Mouse (Mus musculus): ENCODE results near the gene Trpm4. TPM values are rescaled to one million over a fixed set of nuclear protein-coding genes. Genes with fewer than 3 reads are reported as not detected.
A peak's percentile ranks its signal among the peaks of the same experiment; 100 is the strongest.

Trpm4 gene
- total RNA-seq, 4 experiments from 2014 or later = 16.0 to 25.6 (median 19.4) TPM

DNA sequence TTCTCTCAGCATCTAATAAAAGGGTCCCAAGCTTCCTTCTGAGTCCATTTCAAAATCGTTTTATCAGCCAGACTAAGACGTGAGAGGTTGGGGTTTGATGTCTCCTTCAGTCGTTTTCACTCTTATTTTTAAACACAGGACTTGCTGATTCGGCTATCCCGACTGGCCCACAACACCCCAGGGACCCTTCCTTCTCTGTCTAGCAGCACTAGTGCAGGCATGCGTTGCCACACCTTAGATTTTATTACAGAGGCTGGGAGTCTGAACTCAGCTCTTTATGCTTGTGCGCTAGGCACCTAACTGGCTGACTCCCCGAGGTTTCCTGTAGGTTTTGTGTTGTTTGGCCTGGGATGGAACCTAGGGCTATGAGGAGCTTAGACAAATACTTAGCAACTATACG is 20.1 kb downstream of the Trpm4 start:
- no peak for DNase-seq (ENCODE audit: low spot score in 2 of 2)

- DNase-seq (ENCODE audit: low spot score in 2 of 2) = no peak
Observed at GRCm38 (mm10) chr7:45312686-45313453, 20.7 kb downstream of the Trpm4 start.

DNA sequence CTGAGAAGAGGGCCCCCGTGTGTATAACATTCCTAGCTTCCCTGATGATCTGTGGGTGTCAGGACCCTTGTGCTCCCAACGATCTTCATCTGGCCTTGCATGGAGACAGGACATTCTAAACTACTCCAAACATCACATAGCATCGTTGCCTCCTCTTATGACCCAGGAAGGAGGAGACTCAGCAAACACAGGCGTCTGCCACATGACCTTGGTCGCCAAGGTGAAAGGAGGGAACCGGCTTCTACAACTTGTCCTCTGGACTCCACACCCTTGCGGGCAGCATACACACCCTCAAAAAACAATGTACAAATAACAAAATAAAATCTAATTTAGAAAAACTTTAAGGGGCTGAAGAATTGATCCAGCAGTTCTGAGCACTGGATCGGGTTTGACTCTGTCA is 21.6 kb downstream of the Trpm4 start:
- no peak for DNase-seq (ENCODE audit: low spot score in 2 of 2)

- DNase-seq (ENCODE audit: low spot score in 2 of 2) = peak in 1 of 2 experiments; percentile 42
Observed at GRCm38 (mm10) chr7:45309455-45309854, 24.1 kb downstream of the Trpm4 start.

- DNase-seq (ENCODE audit: low spot score in 2 of 2) = no peak
Observed at GRCm38 (mm10) chr7:45308551-45309240, 24.9 kb downstream of the Trpm4 start.

- DNase-seq (ENCODE audit: low spot score in 2 of 2) = peak; percentile 64 to 66
Observed at GRCm38 (mm10) chr7:45305275-45305674, 28.3 kb downstream of the Trpm4 start.

DNA sequence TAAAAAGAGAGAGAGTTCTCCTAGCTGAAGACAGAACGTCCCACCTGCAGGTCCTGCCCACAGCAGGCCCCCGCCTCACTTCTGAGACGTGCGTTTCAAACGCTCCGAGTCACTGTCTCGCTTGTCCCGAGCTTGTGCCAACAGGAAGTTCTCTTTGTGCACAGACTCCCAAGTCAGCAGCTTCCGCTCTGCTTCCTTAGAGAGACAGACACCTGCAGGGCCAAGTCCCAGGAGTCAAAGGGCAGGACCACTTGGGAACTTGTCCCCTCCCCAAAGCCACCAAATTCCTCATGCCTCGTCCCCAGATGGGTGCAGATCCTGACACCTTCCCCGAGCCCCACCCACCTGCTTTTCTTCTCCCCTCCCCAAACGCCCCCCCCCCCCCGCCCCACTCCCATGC is 28.7 kb downstream of the Trpm4 start:
- no peak for DNase-seq (ENCODE audit: low spot score in 2 of 2)

- no peak for DNase-seq (ENCODE audit: low spot score in 2 of 2)
Observed at GRCm38 (mm10) chr7:45302626-45303025, 31.0 kb downstream of the Trpm4 start.

DNA sequence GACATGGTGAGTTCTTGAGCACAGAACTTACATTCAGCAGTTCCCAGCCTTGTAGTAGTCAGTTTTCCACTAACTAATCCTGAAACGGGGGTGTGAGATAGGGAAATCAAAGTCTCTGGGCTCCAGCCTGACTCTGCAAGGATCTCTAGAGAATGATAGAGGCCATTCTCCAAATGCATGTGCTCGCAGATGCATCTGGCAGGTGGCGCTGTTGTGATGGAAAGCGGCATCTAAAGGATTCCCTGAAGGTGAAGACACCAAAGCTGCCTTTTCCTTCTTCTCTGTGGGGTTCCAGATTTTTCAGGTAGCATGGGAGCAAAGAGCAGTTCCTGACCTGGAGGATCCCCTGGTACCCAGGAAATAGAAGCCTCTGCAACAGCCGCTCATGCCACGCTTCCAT is 33.3 kb downstream of the Trpm4 start:
- peak in 1 of 2 experiments; percentile 74 for DNase-seq (ENCODE audit: low spot score in 2 of 2)

- DNase-seq (ENCODE audit: low spot score in 2 of 2) = peak; percentile 58 to 69
Observed at GRCm38 (mm10) chr7:45299752-45300151, 33.8 kb downstream of the Trpm4 start.

- DNase-seq (ENCODE audit: low spot score in 2 of 2) = no peak
Observed at GRCm38 (mm10) chr7:45297563-45297962, 36.0 kb downstream of the Trpm4 start.

DNA sequence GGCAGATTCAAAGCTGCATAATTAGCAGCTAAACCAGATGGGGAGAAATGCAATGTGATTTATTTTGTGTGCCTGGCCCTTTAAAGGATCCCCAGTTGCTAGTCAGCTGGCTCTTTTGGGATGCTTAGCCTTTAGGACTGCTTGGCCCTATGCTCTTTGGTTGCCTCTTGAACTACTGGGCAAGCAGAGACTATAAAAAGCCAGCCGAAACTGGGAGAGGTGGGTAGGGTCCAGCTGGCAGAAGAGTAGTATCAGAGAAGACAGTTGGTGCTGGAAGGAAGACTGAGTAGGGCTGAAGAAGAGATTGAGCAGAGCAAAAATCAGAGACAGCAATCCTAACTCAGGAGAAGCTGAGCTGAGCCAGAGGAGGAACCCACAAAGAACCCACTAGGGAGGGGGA is 37.0 kb downstream of the Trpm4 start:
- no peak for DNase-seq (ENCODE audit: low spot score in 2 of 2)

- DNase-seq (ENCODE audit: low spot score in 2 of 2) = no peak
Observed at GRCm38 (mm10) chr7:45286486-45286885, 47.1 kb downstream of the Trpm4 start.

- peak; percentile 47 to 68 for DNase-seq (ENCODE audit: low spot score in 2 of 2)
Observed at GRCm38 (mm10) chr7:45277136-45277760, 56.3 kb downstream of the Trpm4 start, which contains the start of gene Slc6a21. Slc6a21 (plus strand) TSS chr7:45277513.

DNA sequence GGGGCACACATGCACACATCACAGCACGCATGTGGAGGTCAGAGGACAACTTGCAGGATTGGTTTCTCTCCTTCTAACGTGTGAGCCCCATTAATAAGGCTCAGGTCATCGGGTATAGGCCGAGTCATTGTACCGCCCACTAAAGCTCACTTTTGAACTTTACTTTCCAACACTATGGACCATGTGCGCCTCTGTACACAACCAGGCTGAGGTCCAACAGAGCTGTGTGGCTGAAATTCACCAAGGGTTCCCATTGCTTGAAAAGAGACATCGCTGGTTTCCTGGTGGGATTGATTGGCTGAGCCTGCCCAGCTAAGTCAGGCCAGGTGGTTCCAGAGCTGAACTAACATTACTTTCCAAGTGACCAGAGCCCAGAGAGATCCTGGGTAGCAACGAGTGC is 59.9 kb downstream of the Trpm4 start:
- DNase-seq (ENCODE audit: low spot score in 2 of 2) = no peak

GRCm38 (mm10) chr7:45272786-45273412 is 60.7 kb downstream of the Trpm4 start:
- no peak for DNase-seq (ENCODE audit: low spot score in 2 of 2)

GRCm38 (mm10) chr7:45265518-45265917 is 68.1 kb downstream of the Trpm4 start:
- no peak for DNase-seq (ENCODE audit: low spot score in 2 of 2)

GRCm38 (mm10) chr7:45264348-45264747 is 69.2 kb downstream of the Trpm4 start:
- DNase-seq (ENCODE audit: low spot score in 2 of 2) = no peak

- no peak for DNase-seq (ENCODE audit: low spot score in 2 of 2)
Observed at GRCm38 (mm10) chr7:45263006-45263607, 70.5 kb downstream of the Trpm4 start.

GRCm38 (mm10) chr7:45262266-45262665 is 71.3 kb downstream of the Trpm4 start:
- DNase-seq (ENCODE audit: low spot score in 2 of 2) = no peak

- DNase-seq (ENCODE audit: low spot score in 2 of 2) = no peak
Observed at GRCm38 (mm10) chr7:45259281-45259680, 74.3 kb downstream of the Trpm4 start.
